Mouse (Mus musculus): Measurements from ENCODE around the gene Nip7. TPM values are rescaled to one million over a fixed set of nuclear protein-coding genes. Genes with fewer than 3 reads are reported as not detected.
"Not testable (repeated sequence)": the region's sequence is repeated elsewhere in the genome, so short reads cannot be mapped to it uniquely, and the experiment has no call there.

The Nip7 gene
- total RNA-seq, 2 experiments from 2014 or later: 14.7 to 18.5 TPM

DNA sequence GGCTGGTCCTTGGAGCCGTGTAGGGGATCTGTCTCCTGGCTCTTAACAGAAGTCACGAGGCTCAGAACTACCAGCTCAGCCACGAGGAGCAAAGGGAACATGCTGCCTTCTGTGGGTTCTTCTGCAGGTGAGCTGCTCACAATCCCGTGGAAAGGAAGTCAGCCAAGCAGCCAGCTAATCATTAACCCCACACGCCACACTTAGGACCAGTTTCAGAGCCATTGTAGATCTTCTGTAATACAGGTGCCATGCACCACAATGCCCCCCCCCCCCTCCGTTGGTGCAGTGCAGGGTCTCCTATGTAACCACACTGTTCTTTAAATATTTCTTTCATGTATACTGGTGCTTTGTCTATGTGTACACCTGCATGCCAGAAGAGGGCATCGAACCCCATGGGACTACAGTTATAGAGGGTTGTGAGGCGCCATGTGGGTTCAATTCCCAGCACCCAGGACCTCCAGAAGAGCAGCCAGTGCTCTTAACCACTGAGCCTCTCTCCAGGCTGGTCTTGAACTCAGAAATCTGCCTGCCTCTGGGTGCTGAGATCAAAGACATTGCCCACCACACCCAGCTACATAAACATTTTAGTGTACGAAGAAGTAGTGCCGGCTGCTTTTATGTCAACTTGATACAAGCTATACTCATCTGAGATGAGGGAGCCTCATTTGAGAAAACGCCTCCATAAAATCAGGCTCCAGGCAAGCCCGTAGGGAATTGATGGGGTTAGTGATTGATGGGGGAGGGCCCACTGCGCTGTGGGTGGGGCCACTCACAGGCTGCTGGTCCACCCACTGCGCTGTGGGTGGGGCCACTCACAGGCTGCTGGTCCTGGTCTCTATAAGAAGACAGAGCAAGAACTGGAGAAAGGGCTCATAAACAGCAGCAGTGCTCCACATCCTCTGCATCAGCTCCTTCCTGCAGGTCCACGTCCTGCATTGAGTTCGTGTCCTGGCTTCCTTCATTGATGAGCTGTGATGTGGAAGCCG lies 9.1 kb downstream of the Nip7 start, which contains the start of gene Tmed6:
Gene Tmed6, minus strand, starts transcription at position 134 of the 986 bp plus-strand sequence.
- DNase-seq: peak; percentile 27

GRCm38 (mm10) chr8:107073706-107074105 lies 17.0 kb downstream of the Nip7 start:
- DNase-seq: no peak

GRCm38 (mm10) chr8:107074128-107074527 lies 17.5 kb downstream of the Nip7 start:
- DNase-seq: no peak

DNA sequence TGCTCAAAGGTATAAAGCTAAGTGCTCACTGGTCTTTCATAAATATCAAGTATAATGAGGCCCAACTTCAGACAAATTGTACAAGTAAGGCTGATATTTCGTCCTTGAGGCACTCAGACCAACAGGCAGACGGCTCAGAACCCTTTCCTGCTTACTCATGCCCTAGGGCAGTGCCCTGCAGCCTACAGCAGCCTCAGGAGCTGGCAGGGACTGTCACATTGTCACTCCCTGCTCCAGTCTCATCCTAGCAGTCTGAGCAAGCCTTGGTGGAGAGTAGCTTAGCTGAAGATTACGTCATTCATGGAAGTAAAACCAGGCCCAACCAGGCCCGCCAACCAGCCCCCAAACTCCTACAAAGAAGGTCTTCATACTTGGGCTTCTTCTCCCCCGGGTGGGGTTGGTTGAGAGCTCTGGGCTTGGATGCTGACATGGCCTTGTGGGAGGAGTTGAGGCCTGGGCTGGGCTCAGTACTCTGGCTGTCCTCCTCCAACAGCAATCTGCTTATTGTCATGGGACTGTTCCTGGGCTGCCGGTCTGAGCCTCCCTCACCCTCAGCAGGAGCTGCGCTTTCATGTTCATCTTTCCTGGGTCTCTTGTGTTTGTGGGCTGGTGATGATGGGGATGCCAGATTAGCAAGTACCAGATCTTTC lies 19.7 kb downstream of the Nip7 start:
- no peak for DNase-seq

DNA sequence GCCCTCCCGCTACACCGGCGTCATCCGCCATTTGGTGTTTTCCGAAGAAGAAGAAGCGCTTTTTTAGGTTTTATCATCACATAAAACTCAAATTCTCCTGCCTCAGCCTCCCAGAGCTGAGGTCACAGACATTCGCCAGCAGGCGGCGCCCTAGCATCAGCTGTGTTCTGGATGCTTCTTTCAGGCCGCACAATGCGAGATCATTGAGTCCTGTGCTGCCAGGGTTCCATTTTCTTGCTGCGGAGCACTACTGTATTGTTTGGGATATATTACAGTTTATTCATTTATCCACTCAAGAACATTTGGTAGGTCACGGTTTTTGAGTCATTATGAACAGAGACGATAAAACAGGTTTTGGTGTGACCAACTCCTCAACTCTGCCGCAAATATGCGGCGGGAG lies 28.7 kb downstream of the Nip7 start:
- no peak for DNase-seq

DNA sequence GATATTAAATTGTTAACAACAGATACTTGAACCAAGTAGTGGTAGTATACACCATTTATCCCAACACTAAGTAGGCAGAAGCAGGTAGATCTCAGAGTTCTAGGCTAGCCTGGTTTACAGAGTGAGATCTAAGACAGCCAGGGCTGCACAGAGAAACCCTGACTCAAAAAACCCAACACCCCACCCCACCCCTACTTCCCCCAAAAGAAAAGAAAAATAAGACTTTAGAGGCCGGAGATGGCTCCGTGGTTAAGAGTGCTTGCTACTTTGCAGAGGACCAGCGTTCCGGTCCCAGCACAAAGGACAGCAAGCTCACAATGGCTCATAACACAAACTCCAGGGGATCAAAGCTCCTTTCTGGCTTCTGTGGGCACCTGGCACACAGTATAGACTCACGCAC lies 29.3 kb downstream of the Nip7 start:
- DNase-seq: no peak

GRCm38 (mm10) chr8:107088526-107089063 lies 31.9 kb downstream of the Nip7 start:
- no peak for DNase-seq

GRCm38 (mm10) chr8:107090531-107090930 lies 33.9 kb downstream of the Nip7 start:
- peak; percentile 37 for DNase-seq

- no peak for DNase-seq
These were observed 39.2 kb downstream of the Nip7 start for GRCm38 (mm10) chr8:107095717-107096365.

DNA sequence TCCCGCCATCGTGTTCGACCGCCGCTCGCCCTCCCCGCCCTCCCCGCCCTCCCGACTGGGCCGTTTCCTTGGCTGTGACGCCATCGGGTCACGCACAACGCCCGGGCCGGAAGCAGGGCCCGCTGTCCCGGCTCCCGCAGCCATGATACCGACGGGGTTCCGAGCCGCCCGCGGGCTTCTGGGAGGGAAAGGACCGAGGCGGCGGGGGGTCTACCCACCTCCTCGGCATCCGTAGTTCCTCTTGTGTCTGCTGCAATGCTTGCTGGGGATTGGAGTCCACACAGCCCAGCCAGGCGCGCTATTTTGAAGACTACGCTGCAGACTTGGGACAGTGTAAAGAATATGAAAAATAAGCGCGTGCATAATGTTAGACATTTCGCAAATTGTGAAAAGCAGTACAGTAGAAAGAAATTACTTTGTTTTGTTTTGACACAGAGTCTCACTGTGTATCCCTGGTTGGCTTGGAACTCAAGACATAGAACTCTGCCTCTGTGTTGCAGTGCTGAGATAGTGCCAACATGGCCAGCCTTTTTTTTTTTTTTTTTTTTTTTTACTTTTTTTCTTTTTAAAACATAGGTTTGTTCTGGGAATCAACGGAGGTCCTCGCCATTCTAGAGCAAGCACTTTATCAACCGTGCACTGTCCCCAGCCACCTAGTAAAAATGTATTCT lies 39.8 kb downstream of the Nip7 start, which contains the start of gene Terf2:
Gene Terf2, minus strand, starts transcription at position 182 of the 671 bp plus-strand sequence.
- peak; percentile 96 for DNase-seq

- DNase-seq: no peak
These were observed 44.0 kb downstream of the Nip7 start for GRCm38 (mm10) chr8:107100635-107101034.

- peak; percentile 32 for DNase-seq
These were observed 47.9 kb downstream of the Nip7 start for GRCm38 (mm10) chr8:107104547-107104946.

GRCm38 (mm10) chr8:107108089-107108488 lies 51.4 kb downstream of the Nip7 start:
- not testable (repeated sequence) for DNase-seq

- no peak for DNase-seq
These were observed 52.5 kb downstream of the Nip7 start for GRCm38 (mm10) chr8:107108978-107109720.

GRCm38 (mm10) chr8:107109816-107110435 lies 53.2 kb downstream of the Nip7 start:
- no peak for DNase-seq

Small RNAs within 50 kb of the gene (microRNA-seq; reads per million reads assigned to microRNA genes)
- 0.79 to 3.7 reads per million in 2 experiments for gene Mir7075 (ENCODE audit: borderline replicate concordance in 2 of 2)

Other genes starting within 250 kb of the Nip7 start
- gene Has3, start 186.6 kb upstream of the Nip7 start, total RNA-seq (2021): 1 to 10 TPM in 1 of 2 experiments, under 1 TPM in 1; 0.74 to 1.3 TPM
- gene Utp4, start 163.2 kb upstream of the Nip7 start, total RNA-seq (2021): 10 to 100 TPM; 18.0 to 20.0 TPM
- 1 to 10 TPM; 6.1 to 6.9 TPM for gene Sntb2, start 121.1 kb upstream of the Nip7 start, total RNA-seq (2021)
- 10 to 100 TPM; 53.1 to 56.2 TPM for gene Vps4a, start 25.7 kb upstream of the Nip7 start, total RNA-seq (2021)
- gene Pdf, start 8.3 kb upstream of the Nip7 start, total RNA-seq (2021): 10 to 100 TPM; 35.7 to 39.8 TPM
- 10 to 100 TPM; 15.8 to 17.6 TPM for gene Cog8, start 188 bp upstream of the Nip7 start, total RNA-seq (2021)
- not detected for gene Tmed6, start 8.8 kb downstream of the Nip7 start, total RNA-seq (2021)
- gene Terf2, start 39.7 kb downstream of the Nip7 start, total RNA-seq (2021): 10 to 100 TPM; 10.2 to 10.9 TPM
- 10 to 100 TPM; 26.7 to 29.0 TPM for gene Cyb5b, start 93.8 kb downstream of the Nip7 start, total RNA-seq (2021)
- 10 to 100 TPM; 14.4 to 16.9 TPM for gene Nfat5, start 236.6 kb downstream of the Nip7 start, total RNA-seq (2021)